Mouse (Mus musculus) lung, postnatal 36 days (tissue): Measurements from ENCODE around the gene Atp6v0a2.
"Not testable (repeated sequence)": the region's sequence is repeated elsewhere in the genome, so short reads cannot be mapped to it uniquely, and the experiment has no call there.

Source experiments
- DNase-seq: peaks from one replicate; pipeline ENCODE4 v3.0.0; 2022; ENCODE audit warnings: mixed read lengths

Gene Atp6v0a2

DNA sequence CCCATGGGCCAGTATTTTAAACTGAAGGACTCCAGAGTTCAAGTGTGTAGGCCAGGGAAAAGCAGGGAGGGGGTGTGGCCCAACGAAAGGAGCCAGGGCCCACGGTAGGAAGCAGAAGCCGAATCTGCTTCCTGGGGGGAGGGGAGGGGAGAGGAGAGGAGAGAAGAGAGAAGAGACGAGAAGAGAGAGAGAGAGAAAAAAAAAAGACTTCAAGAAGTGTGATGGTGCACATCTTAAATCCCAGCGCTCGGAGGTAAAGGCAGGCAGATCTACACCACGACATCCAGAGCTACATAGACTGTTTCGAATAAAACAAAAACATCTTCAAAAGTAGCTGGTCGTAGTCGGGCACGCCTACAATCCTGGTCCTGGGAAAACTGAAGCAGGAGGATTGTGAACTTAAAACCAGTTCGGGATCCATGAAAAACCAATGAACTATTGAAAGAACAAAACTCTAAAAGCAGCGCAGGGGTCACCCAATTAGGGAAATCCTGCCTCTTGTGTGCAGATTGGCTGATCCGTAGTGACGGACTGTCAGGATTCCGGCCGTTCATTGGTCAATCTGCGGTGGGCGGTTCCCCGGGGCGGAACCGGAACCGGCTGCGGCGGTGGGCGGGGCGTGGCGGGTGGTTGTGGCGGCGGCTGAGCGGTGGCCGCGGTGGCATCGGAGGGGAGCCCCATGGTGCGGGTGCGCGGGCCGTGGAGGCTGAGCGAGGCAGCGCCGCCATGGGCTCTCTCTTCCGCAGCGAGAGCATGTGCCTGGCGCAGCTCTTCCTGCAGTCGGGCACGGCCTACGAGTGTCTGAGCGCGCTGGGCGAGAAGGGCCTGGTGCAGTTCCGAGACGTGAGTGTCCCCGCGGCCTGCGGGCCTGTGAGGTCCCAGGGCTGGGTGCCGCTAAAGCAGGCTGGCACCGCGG lies at the start of gene Atp6v0a2:
Gene Atp6v0a2 (plus strand): TSS at position 129 of the 916 bp plus-strand sequence.
- DNase-seq, result peak; percentile 97

DNA sequence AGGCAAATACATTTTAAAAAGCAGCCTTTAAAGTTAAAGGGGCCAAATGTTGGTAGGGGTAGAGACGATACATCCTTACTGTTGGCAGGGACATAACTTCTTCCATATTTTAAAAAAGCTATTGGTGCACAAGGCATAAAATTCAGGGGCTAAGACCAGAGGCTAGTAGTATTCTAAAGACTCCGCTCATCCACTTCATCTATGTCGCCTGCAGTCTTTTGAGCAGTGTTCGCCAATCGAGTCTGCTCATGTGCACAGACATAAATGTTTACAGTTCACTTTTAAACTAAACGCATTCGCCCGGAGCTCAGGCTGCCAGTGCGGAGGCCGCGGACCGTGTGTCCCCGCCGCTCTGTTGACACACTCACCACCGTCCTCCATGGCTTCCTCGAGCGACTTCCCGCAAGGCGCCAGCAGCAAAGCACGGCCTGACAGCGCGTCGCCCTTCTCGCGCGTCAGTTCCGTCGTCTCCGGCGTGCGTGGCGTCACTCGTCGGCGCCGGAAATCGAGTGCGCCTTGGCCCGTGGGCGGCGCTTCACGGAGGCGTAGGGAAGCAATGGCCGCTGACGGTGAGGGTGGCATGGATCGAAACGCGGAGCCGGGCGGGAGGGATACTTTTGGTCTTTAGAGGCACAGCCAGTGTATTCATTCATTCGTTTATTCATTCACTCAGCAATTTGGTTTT lies 49.6 kb upstream of the Atp6v0a2 start, which contains the start of the genes Eif2b1 and Gtf2h3:
Gene Eif2b1 (minus strand): TSS at position 499 of the 685 bp plus-strand sequence.
Gene Gtf2h3 (plus strand): TSS at position 508 of the 685 bp plus-strand sequence.
- peak; percentile 94 for DNase-seq

DNA sequence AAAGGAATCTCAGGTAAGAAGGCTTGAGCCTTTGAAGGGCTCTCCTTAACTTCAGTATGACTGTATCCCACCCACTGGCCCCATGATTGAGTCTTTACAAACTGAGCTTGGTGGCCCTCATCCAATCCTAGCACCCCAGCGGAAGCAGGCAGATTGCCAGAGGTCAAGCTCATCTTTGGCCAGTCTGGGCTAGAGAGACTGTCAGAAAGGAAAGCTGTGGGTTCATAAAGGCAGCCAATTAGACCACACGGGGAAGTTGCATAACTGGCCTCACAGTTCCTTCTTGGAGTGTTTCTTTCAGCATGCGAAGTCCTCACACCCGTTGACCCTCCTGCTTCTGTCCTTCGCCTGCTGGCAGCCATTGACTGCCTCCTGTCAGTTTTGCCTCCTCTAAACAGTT lies 45.9 kb upstream of the Atp6v0a2 start:
- DNase-seq, result peak; percentile 61

DNA sequence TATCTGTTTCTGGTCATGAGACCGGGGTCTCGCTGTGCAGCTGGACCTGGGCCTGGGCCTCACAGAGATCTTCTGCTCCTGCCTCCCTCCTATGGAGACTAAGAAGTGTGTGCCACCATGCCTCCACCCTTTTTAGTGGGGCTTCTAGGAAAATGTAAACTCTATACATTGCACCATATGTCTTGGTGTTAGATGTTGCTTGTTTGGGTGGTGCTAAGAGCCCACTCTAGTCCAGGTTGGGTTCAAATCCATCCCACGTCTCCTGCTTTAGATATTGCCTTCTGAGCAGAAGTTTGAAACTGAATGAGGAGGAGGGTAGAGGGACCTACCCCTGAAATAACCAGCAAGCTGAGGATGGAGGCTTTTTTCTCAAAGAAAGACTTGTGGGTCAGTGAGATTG lies 35.6 kb upstream of the Atp6v0a2 start:
- no peak for DNase-seq

DNA sequence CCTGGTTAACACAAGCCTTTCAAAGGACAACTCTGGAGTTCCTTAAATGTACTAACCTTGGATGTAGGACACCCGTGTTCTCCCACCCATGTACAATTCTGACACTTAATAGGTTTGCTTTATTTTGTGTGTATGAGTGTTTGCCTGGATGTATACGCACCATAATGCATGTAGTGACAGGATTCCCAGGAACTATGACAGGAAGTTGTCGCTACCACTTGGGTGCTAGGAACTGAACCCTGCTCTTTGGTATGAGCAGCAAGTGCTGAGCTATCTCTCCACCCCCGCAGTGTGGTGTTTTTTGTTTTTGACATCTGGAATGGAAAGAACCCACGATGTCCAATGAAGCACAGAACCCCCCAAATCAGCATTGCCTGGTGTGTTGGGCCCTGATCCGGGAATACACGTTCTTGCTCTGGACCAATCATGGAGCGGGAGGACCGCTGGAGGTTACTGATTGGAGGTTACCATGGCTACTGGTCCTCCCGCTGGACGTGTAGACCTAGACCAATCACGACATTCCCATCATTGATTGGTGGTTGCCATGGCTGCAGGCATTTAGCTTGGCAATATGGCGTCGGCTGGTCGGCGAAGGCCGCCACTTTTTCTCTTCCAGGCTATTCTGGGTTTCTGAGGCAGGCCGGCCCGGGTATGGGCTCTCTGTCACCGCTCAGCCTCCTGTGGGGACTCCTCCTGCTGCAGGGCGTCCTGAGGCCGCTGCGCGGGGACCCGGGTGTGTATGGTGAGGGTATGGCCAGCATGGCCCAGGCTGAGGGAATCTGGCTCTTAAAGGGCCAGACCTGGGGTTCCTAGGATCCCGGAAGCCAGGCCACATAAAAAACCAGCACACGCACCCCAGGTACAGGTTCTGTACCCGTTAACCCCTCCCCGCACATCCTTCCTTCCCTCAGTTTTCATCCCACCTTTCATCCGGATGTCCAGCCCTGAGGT lies 29.9 kb upstream of the Atp6v0a2 start:
- peak; percentile 99 for DNase-seq

DNA sequence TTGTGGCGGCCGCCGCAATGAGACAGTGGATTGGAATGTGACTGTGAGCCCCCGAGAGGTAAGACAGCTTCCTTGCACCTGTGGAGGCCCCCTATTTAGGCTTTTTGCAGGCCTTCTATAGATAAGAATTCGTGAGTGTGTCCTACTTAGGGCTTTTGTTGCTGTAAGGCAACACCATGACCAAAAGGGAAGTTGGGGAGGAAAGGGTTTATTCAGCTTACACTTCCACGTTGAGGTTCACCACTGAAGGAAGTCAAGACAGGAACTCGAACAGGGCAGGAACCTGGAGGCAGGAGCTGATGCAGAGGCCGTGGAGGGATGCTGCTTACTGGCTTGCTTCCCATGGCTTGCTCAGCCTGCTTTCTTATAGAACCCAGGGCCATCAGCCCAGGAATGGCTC lies 28.6 kb upstream of the Atp6v0a2 start:
- DNase-seq, result not testable (repeated sequence)

DNA sequence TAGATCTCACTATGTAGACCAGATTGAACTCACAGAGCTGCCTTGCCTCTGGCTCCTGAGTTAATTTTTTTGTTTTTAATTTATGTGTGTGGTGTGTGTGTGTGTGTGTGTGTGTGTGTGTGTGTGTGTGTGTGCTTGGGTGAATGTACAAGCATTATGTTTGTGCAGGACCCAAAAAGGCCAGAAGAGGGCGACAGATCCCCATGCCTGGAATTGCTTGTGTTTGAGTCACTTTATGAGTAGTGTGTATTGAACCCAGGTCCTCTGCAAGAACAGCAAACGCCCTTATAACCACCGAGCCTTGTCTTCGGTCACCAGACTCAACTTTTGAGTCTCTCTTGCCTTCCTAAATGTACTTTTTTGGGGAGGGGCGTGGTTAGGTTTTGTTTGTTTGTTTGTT lies 26.0 kb upstream of the Atp6v0a2 start:
- DNase-seq, result peak; percentile 65

DNA sequence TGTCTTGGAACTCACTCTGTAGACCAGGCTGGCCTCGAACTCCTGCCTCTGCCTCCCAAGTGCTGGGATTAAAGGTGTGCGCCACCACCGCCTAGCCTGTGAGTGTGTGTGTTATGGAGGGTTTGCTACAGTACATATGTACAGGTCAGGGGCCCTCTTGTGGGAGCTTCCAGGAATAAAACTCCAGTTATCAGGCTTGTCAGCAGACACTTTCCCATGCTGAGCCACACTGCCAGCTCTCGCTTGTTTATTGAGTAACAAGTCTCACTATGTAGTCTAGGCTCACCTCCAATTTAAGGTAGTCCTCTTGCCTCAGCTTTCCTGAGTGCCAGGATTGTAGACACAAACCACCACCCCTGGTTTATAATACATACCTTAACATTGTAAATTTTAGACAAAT lies 24.1 kb upstream of the Atp6v0a2 start:
- DNase-seq, result no peak

DNA sequence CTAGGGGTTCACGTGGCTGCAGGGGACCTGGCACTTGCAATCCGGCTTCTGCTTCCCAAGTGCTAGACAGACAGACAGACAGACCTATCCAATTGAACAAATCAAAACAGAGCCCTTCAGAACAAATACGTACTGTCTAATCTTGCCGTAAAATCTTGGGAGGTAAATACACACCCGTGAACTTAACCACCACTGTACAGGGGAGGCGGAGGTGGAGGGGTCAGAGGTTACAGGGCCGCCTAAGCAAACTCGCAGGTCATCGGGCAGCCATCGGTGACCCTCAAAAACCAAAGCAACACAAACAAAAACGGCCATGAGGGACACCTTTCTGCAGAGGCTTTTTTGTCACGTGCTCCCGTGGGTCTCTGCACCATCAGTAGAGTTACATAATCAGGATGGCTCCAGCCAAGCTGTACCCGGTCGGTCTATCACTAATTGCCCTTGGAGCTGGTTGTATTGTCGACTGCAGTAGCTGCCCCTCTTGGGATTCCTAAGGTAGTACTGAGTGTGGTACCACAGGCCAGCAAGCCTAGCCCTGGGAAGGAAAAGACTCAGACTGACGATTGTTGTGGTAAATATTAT lies 23.2 kb upstream of the Atp6v0a2 start:
- DNase-seq, result no peak

DNA sequence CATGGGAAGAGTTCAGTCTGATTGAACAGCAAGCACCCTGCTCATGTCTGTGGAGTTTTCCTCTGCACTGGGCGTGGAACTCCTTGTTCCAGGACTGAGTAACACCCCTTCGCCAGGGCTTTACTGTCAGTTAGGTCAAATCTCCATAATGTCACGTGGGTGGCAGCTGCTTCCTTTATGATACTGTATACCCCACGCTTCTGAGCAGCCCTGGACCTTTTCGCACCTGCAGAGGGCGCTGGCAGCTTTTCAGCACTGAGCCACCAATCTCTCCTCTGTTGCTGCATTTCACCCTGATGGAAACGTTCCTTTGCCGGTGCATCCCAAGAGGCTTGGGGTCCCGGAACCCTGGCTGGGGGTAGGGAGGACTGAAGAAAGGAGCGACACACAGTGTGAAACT lies 17.4 kb upstream of the Atp6v0a2 start:
- no peak for DNase-seq

DNA sequence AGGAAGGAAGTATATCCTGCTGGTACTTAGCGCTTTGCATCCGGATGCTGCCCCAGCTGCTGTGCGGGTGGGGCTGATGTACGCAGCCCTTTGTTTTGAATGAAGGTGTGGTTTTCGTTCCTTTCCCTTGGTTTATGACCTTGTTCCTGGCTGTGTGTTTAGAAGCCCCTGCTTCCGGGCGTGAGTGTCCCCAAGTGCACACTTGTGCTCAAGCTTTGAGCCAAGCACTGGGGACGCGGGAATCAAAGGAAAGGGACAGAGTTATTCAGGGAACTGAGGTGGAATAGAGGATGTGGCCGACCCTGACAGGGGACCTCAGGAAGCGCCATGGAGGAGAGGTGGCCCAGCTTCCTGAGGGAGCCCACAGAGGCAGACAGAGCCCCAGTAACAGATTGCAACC lies 13.7 kb upstream of the Atp6v0a2 start:
- DNase-seq, result peak; percentile 26

DNA sequence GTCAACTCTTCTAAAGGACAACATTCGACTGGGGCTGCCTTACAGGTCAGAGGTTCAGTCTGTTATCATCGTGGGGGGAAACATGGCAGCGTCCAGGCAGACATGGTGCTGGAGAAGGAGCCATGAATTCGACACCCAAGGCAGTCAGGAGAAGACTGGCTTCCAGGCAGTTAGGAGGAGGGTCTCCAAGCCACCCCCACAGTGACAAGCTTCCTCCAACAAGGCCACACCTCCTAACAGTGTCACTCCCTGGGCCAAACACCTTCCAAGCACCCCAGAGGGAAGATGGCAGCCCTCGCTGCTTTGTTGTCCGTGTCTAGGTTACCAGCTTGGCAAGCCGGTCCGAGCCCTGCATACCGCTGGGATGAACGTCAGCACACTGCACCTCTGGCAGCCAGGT lies 9.7 kb upstream of the Atp6v0a2 start:
- DNase-seq, result no peak

DNA sequence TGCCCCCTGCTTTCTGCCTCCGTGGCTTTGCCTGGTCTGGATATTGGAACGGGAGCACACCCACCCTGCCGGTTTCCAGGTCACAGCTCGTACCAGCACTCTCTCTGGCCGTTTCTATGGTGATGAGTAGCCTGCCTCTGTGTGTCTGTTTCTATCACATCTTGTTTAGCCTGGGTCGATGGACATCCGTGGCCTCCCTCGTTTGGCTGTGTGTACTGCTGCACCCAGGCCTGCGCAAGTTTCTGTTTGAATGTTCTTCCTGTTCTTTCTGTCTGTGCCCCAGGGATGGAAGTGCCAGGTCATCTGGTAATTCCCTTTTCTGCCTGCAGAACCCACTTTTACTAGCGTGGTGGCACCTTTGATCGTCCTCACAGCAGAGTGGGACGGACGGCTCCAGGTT lies 7.0 kb upstream of the Atp6v0a2 start:
- peak; percentile 12 for DNase-seq

DNA sequence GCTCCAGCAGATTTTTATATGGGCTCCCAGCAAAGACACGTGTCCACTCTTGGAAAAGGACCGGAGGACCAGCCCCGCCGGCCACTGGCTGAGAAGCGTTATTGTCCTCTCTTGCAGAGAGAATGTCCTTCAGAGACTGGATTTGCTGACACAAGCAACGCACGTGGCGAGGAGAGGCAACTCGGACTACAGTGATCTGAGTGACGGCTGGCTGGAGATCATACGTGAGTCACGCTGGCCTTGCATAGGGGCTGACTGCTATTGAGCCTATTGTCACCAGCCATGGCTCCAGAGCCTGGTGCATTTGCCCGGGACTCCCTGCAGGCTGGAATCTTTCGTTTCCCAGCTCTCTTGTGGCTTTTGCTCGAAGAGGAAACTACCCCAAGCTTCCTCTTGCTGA lies 5.5 kb upstream of the Atp6v0a2 start:
- no peak for DNase-seq

DNA sequence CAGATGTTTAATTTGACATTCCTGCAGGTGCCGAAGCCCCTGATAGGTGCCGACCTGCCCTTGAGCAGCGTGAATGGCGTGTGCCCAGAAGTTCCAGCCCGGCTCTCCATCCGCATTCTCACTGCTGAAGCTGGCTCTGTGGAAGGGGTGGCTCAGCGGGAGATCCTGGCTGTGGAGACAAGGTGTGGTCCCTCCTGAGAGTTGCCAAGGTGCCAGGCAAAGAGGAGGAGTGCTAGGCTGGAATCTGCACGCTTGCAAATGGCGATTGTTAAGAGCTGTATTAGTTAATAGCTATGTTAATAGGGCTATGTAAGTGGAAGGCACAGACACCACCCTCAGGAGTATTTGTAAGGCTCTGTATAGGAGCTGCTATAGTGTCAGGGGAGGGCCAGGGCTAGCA lies 4.1 kb upstream of the Atp6v0a2 start:
- no peak for DNase-seq

DNA sequence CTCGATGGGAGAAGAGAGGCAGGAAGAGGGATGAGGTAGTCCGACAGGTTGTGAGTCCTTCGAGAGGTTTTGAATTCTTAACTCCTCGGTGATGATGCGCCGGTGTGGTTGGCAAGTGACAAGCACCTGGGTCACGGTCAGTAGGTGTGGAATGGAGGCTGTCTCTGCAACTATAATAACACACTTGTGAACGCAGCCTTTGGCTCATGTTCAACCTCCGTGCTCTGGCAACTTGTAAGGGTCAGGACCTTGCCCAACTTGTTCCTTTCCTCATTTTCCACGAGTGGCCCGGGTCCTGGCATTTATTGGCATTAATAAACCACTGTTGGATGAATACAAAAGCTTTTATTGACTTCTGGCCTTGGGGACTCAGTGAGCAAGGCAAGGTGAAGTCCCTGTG lies 1.3 kb downstream of the Atp6v0a2 start:
- DNase-seq, result peak; percentile 13

DNA sequence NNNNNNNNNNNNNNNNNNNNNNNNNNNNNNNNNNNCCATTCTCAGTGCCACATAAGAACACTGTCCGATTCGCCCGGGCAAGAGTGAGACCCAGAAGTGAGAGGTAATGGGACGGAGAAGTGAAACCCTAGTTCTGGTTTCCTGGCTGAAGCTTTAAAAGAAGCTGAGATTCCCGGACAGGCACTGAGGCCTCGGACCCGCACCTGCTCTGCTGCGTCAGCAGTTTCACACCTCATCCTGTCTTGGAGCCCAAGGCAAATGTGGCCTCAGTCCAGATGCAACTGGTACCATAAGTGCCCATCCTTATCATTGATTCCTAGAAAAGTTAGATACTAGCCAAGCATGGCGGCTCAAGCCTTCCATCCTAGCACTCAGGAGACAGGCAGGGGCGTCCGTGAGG lies 3.3 kb downstream of the Atp6v0a2 start:
- DNase-seq, result no peak

DNA sequence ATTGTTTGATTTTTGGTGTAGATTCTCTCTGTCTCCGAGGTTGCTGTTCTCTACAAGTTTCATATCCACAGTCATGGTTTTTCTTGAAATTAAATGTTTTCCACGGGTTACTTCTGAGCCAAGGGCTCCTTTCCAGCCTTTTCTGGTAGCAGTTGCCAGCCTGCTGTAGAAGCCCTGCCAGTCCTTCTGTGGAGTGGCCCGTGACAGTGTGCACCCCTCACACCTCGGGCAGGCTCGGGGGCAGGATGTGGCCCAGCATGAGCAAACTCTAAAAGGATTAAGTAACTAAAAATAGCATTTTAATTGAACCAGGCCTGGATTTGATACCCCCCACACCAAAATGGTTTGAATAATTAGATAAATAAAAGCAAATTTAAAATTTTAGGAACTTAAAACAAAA lies 4.1 kb downstream of the Atp6v0a2 start:
- no peak for DNase-seq

DNA sequence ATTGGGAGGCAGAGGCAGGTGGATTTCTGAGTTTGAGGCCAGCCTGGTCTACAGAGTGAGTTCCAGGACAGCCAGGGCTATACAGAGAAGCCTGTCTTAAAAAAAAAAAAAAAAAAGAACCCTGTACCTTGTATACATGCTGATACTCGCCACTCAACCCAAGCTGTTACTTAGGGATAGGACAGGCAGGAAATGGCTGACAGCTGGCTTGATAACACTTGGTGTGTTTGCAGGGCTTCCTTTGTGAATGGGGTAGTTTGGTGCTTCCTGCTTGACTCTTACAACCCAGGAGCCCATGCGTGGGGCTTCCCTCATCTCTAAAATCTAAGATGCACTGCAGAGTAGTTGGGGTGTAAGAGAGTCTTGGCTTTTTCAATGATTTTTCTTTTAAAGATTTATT lies 5.0 kb downstream of the Atp6v0a2 start:
- no peak for DNase-seq

DNA sequence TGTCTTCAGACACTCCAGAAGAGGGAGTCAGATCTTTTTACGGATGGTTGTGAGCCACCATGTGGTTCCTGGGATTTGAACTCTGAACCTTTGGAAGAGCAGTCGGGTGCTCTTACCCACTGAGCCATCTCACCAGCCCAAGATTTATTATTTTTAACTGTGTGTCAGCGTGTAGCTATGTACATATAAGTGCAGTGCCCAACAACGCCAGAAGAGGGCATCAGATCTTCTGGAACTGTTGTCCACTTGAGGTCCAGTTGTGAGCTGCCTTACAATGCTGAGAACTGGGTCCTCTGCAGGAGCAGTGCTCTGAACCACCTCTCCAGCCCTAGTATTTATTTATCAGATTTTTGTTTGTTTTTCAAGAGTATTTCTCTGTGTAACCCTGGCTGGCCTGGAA lies 6.7 kb downstream of the Atp6v0a2 start:
- peak; percentile 37 for DNase-seq

DNA sequence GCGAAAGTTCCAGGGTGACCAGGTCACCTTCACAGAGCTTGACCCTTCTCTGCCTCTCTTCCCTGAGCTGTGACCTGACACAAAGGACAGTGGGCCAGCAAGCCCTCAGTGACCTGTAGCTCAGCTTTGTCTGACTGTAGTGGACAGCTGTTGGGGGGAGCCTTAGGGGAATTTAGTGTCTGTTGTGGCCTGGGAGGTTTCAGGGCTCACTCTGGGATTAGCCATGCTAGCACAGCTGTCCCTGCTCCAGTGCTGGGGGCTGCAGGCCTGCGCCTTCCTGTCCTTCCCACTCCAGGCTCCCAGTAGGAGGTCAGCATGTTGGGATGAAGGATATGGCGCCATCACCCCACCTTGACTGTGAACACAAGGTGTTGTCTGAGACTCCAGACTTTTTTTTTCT lies 7.8 kb downstream of the Atp6v0a2 start:
- DNase-seq, result no peak

DNA sequence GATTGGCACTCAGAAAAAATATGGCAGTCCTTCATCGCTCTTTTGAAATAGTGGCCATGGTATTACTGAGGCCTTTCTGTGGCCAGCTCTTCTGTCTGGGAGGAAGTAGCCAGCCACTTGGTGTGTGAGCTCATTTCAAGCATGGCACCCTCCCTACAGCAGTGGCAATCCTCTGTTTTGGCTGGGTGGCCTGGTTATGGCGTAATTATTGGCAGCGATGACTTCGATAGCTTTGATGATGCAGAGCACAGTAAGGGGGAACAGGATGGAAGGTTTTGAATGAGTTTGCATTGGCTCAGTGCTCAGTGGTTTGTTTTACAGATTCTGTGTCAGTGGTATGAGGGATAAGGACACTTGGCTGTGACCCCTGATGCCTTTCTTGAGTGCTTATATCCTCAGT lies 8.3 kb downstream of the Atp6v0a2 start:
- no peak for DNase-seq

DNA sequence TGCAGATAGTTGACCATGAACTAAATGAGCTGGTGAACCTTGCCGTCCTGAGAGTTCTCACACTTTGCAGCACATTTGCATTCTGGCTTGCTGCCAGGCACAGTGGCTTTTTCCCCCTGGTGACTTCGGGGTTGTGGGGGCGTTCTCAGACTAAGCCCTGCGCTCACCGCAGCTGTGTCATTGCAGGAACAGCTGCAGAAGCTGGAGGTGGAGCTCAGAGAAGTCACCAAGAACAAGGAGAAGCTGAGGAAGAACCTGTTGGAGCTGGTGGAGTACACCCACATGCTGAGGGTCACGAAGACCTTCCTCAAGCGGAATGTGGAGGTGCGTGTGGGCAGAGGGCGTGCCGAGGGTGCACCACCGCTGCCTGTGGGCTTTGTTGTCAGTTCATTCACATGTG lies 8.9 kb downstream of the Atp6v0a2 start:
- no peak for DNase-seq
